Mouse (Mus musculus): ENCODE results near the gene Ywhah. TPM values are rescaled to one million over a fixed set of nuclear protein-coding genes. Genes with fewer than 3 reads are reported as not detected.
"Not testable (repeated sequence)": the region's sequence is repeated elsewhere in the genome, so short reads cannot be mapped to it uniquely, and the experiment has no call there.

Gene Ywhah
- polyA plus RNA-seq, 1 experiment from 2014 or later = 170 TPM

- Histone ChIP-seq H3K9ac (ENCODE audit: low read depth, low read length) (no peak overlapping the region), H3K4me1 (ENCODE audit: control insufficient read depth, low read depth, low read length) (peaks cover 47% of the 10 kb centered on the region), H3K4me3 (ENCODE audit: low read depth, low read length) (no peak overlapping the region), H3K9me3 (replicated peaks; ENCODE audit: control insufficient read depth, low read length) (no peaks in the 10 kb centered on the region), H3K36me3 (ENCODE audit: control insufficient read depth, insufficient read depth) (peaks cover 21% of the 10 kb centered on the region), H3K27me3 (ENCODE audit: control insufficient read depth, insufficient read depth, low read depth, low read length) (no peaks in the 10 kb centered on the region), H3K27ac (ENCODE audit: low read length) (no peak overlapping the region), H3K4me2 (ENCODE audit: low read depth, low read length) (no peak overlapping the region)
- ATAC-seq (ENCODE audit: low read depth) = no peak
- WGBS (ENCODE audit: insufficient replicate concordance) = 81% methylated on average over 2 of the region's 2 CpGs
Measured at GRCm38 (mm10) chr5:33021622-33022021, 3.0 kb downstream of the Ywhah start.

- Histone ChIP-seq H3K9ac (ENCODE audit: low read depth, low read length) (no peak overlapping the region), H3K9me3 (replicated peaks; ENCODE audit: control insufficient read depth, low read length) (no peaks in the 10 kb centered on the region), H3K27me3 (ENCODE audit: control insufficient read depth, insufficient read depth, low read depth, low read length) (no peaks in the 10 kb centered on the region), H3K4me1 (ENCODE audit: control insufficient read depth, low read depth, low read length) (peaks cover 38% of the 10 kb centered on the region), H3K36me3 (ENCODE audit: control insufficient read depth, insufficient read depth) (peaks cover 21% of the 10 kb centered on the region), H3K4me2 (ENCODE audit: low read depth, low read length) (no peak overlapping the region), H3K27ac (ENCODE audit: low read length) (0 out of 2 replicates have a peak overlapping the region, but pooled peaks have one; percentile 16), H3K4me3 (ENCODE audit: low read depth, low read length) (no peak overlapping the region)
- ATAC-seq (ENCODE audit: low read depth) = no peak
- WGBS (ENCODE audit: insufficient replicate concordance) = 84% methylated on average over 4 of the region's 4 CpGs
Measured at GRCm38 (mm10) chr5:33023337-33023736, 4.7 kb downstream of the Ywhah start.

- no peak overlapping the region for H3K9ac ChIP-seq (ENCODE audit: low read depth, low read length)
- H3K27ac ChIP-seq (ENCODE audit: low read length) = peak overlapping the region; percentile 15; the same call in 1 of the 2 replicates
- H3K4me3 ChIP-seq (ENCODE audit: low read depth, low read length) = no peak overlapping the region
- ATAC-seq (ENCODE audit: low read depth) = peak; percentile 47; the same call in 1 of the 2 replicates
- peaks cover 21% of the 10 kb centered on the region for H3K36me3 ChIP-seq (ENCODE audit: control insufficient read depth, insufficient read depth)
- H3K4me2 ChIP-seq (ENCODE audit: low read depth, low read length) = no peak overlapping the region
- H3K9me3 ChIP-seq (replicated peaks; ENCODE audit: control insufficient read depth, low read length) = no peaks in the 10 kb centered on the region
- no peaks in the 10 kb centered on the region for H3K27me3 ChIP-seq (ENCODE audit: control insufficient read depth, insufficient read depth, low read depth, low read length)
- 32% methylated on average over 5 of the region's 5 CpGs for WGBS (ENCODE audit: insufficient replicate concordance)
- peaks cover 38% of the 10 kb centered on the region for H3K4me1 ChIP-seq (ENCODE audit: control insufficient read depth, low read depth, low read length)
Measured at GRCm38 (mm10) chr5:33024474-33024873, 5.9 kb downstream of the Ywhah start.

- peaks cover 31% of the 10 kb centered on the region for H3K4me1 ChIP-seq (ENCODE audit: control insufficient read depth, low read depth, low read length)
- H3K4me2 ChIP-seq (ENCODE audit: low read depth, low read length) = no peak overlapping the region
- no peaks in the 10 kb centered on the region for H3K27me3 ChIP-seq (ENCODE audit: control insufficient read depth, insufficient read depth, low read depth, low read length)
- no peaks in the 10 kb centered on the region for H3K9me3 ChIP-seq (replicated peaks; ENCODE audit: control insufficient read depth, low read length)
- H3K4me3 ChIP-seq (ENCODE audit: low read depth, low read length) = no peak overlapping the region
- WGBS (ENCODE audit: insufficient replicate concordance) = 73% methylated on average over 2 of the region's 2 CpGs
- H3K27ac ChIP-seq (ENCODE audit: low read length) = no peak overlapping the region
- no peak for ATAC-seq (ENCODE audit: low read depth)
- H3K9ac ChIP-seq (ENCODE audit: low read depth, low read length) = no peak overlapping the region
- H3K36me3 ChIP-seq (ENCODE audit: control insufficient read depth, insufficient read depth) = peaks cover 8% of the 10 kb centered on the region
Measured at GRCm38 (mm10) chr5:33028656-33029055, 10.0 kb downstream of the Ywhah start.

- no peaks in the 10 kb centered on the region for H3K9me3 ChIP-seq (replicated peaks; ENCODE audit: control insufficient read depth, low read length)
- peaks cover 5% of the 10 kb centered on the region; the same call in 1 of the 2 replicates for H3K36me3 ChIP-seq (ENCODE audit: control insufficient read depth, insufficient read depth)
- H3K4me3 ChIP-seq (ENCODE audit: low read depth, low read length) = no peak overlapping the region
- H3K27me3 ChIP-seq (ENCODE audit: control insufficient read depth, insufficient read depth, low read depth, low read length) = no peaks in the 10 kb centered on the region
- 74% methylated on average over 4 of the region's 4 CpGs for WGBS (ENCODE audit: insufficient replicate concordance)
- H3K27ac ChIP-seq (ENCODE audit: low read length) = no peak overlapping the region
- ATAC-seq (ENCODE audit: low read depth) = no peak
- peaks cover 28% of the 10 kb centered on the region for H3K4me1 ChIP-seq (ENCODE audit: control insufficient read depth, low read depth, low read length)
- no peak overlapping the region for H3K9ac ChIP-seq (ENCODE audit: low read depth, low read length)
- H3K4me2 ChIP-seq (ENCODE audit: low read depth, low read length) = no peak overlapping the region
Measured at GRCm38 (mm10) chr5:33030425-33031175, 12.0 kb downstream of the Ywhah start.

GRCm38 (mm10) chr5:33032036-33032773, 13.6 kb downstream of the Ywhah start:
- H3K27me3 ChIP-seq (ENCODE audit: control insufficient read depth, insufficient read depth, low read depth, low read length) = no peaks in the 10 kb centered on the region
- H3K36me3 ChIP-seq (ENCODE audit: control insufficient read depth, insufficient read depth) = no peaks in the 10 kb centered on the region
- WGBS (ENCODE audit: insufficient replicate concordance) = 46% methylated on average over 10 of the region's 10 CpGs
- peak; percentile 42; the same call in 1 of the 2 replicates for ATAC-seq (ENCODE audit: low read depth)
- H3K4me2 ChIP-seq (ENCODE audit: low read depth, low read length) = peak overlapping the region; percentile 47
- H3K4me3 ChIP-seq (ENCODE audit: low read depth, low read length) = peak overlapping the region; percentile 7; the same call in 1 of the 2 replicates
- no peak overlapping the region for H3K9ac ChIP-seq (ENCODE audit: low read depth, low read length)
- H3K4me1 ChIP-seq (ENCODE audit: control insufficient read depth, low read depth, low read length) = peaks cover 28% of the 10 kb centered on the region
- no peaks in the 10 kb centered on the region for H3K9me3 ChIP-seq (replicated peaks; ENCODE audit: control insufficient read depth, low read length)
- 0 out of 2 replicates have a peak overlapping the region, but pooled peaks have one; percentile 29 for H3K27ac ChIP-seq (ENCODE audit: low read length)

GRCm38 (mm10) chr5:33033121-33033520, 14.5 kb downstream of the Ywhah start:
- WGBS (ENCODE audit: insufficient replicate concordance) = 3% methylated on average over 4 of the region's 4 CpGs
- Histone ChIP-seq H3K9ac (ENCODE audit: low read depth, low read length) (no peak overlapping the region), H3K36me3 (ENCODE audit: control insufficient read depth, insufficient read depth) (no peaks in the 10 kb centered on the region), H3K4me2 (ENCODE audit: low read depth, low read length) (no peak overlapping the region; the same call in 1 of the 2 replicates), H3K4me3 (ENCODE audit: low read depth, low read length) (no peak overlapping the region), H3K4me1 (ENCODE audit: control insufficient read depth, low read depth, low read length) (peaks cover 28% of the 10 kb centered on the region), H3K27ac (ENCODE audit: low read length) (peak overlapping the region; percentile 62), H3K9me3 (replicated peaks; ENCODE audit: control insufficient read depth, low read length) (no peaks in the 10 kb centered on the region), H3K27me3 (ENCODE audit: control insufficient read depth, insufficient read depth, low read depth, low read length) (no peaks in the 10 kb centered on the region)
- ATAC-seq (ENCODE audit: low read depth) = peak; percentile 87

GRCm38 (mm10) chr5:33033633-33034032, 15.0 kb downstream of the Ywhah start:
- not testable (repeated sequence) for H3K4me2 ChIP-seq (ENCODE audit: low read depth, low read length); H3K27me3 ChIP-seq (ENCODE audit: control insufficient read depth, insufficient read depth, low read depth, low read length); H3K9ac ChIP-seq (ENCODE audit: low read depth, low read length); H3K4me3 ChIP-seq (ENCODE audit: low read depth, low read length); H3K9me3 ChIP-seq (replicated peaks; ENCODE audit: control insufficient read depth, low read length); H3K36me3 ChIP-seq (ENCODE audit: control insufficient read depth, insufficient read depth)
- WGBS (ENCODE audit: insufficient replicate concordance) = 33% methylated on average over 8 of the region's 8 CpGs
- H3K4me1 ChIP-seq (ENCODE audit: control insufficient read depth, low read depth, low read length) = peaks cover 28% of the 10 kb centered on the region
- peak; percentile 30 for ATAC-seq (ENCODE audit: low read depth)
- H3K27ac ChIP-seq (ENCODE audit: low read length) = peak overlapping the region; percentile 62

- Histone ChIP-seq H3K4me3 (ENCODE audit: low read depth, low read length) (no peak overlapping the region), H3K27ac (ENCODE audit: low read length) (no peak overlapping the region), H3K9ac (ENCODE audit: low read depth, low read length) (no peak overlapping the region; the same call in 1 of the 2 replicates), H3K4me2 (ENCODE audit: low read depth, low read length) (no peak overlapping the region), H3K9me3 (replicated peaks; ENCODE audit: control insufficient read depth, low read length) (no peaks in the 10 kb centered on the region), H3K27me3 (ENCODE audit: control insufficient read depth, insufficient read depth, low read depth, low read length) (no peaks in the 10 kb centered on the region), H3K4me1 (ENCODE audit: control insufficient read depth, low read depth, low read length) (peaks cover 28% of the 10 kb centered on the region), H3K36me3 (ENCODE audit: control insufficient read depth, insufficient read depth) (no peaks in the 10 kb centered on the region)
- 0 out of 2 replicates have a peak, but pooled peaks have one; percentile 19 for ATAC-seq (ENCODE audit: low read depth)
- WGBS (ENCODE audit: insufficient replicate concordance) = 24% methylated on average over 7 of the region's 7 CpGs
Measured at GRCm38 (mm10) chr5:33034100-33034499, 15.5 kb downstream of the Ywhah start.
